Mouse (Mus musculus): ENCODE measurements around the gene Adam6a. TPM values are rescaled to one million over a fixed set of nuclear protein-coding genes. Genes with fewer than 3 reads are reported as not detected.
"Not testable (repeated sequence)": the region's sequence is repeated elsewhere in the genome, so short reads cannot be mapped to it uniquely, and the experiment has no call there.

The Adam6a gene
- polyA plus RNA-seq (2015; fragmentation: Nextera tagmentation; extraction: Ambion mirVana) = not detected in 2 replicates

- H3K9me3 ChIP-seq (replicated peaks; ENCODE audit: control insufficient read depth, low read length, poor library complexity, severe bottlenecking); H3K9ac ChIP-seq (ENCODE audit: low read depth, low read length); ATAC-seq; H3K4me1 ChIP-seq (ENCODE audit: control insufficient read depth, insufficient read depth, low read length); H3K27me3 ChIP-seq (ENCODE audit: control insufficient read depth, insufficient read depth, low read depth, low read length); H3K27ac ChIP-seq (ENCODE audit: low read length); H3K36me3 ChIP-seq (ENCODE audit: control insufficient read depth, insufficient read depth, low read length); H3K4me3 ChIP-seq (ENCODE audit: low read depth, low read length); H3K4me2 ChIP-seq (ENCODE audit: low read length): not testable (repeated sequence)
- 100% methylated on average over 1 of the region's 1 CpGs for WGBS
These were observed at the start of gene Adam6a for GRCm38 (mm10) chr12:113543608-113544007. TSS of gene Adam6a (plus strand) at chr12:113543908.

GRCm38 (mm10) chr12:113525901-113526300 lies 17.8 kb upstream of the Adam6a start:
- Histone ChIP-seq H3K4me1 (ENCODE audit: control insufficient read depth, insufficient read depth, low read length) (no peaks in the 10 kb centered on the region), H3K27me3 (ENCODE audit: control insufficient read depth, insufficient read depth, low read depth, low read length) (no peaks in the 10 kb centered on the region), H3K9me3 (replicated peaks; ENCODE audit: control insufficient read depth, low read length, poor library complexity, severe bottlenecking) (peaks cover 19% of the 10 kb centered on the region), H3K27ac (ENCODE audit: low read length) (no peak overlapping the region), H3K4me3 (ENCODE audit: low read depth, low read length) (no peak overlapping the region), H3K9ac (ENCODE audit: low read depth, low read length) (no peak overlapping the region), H3K4me2 (ENCODE audit: low read length) (no peak overlapping the region), H3K36me3 (ENCODE audit: control insufficient read depth, insufficient read depth, low read length) (no peaks in the 10 kb centered on the region)
- no peak for ATAC-seq
- 80% methylated on average over 2 of the region's 2 CpGs for WGBS

DNA sequence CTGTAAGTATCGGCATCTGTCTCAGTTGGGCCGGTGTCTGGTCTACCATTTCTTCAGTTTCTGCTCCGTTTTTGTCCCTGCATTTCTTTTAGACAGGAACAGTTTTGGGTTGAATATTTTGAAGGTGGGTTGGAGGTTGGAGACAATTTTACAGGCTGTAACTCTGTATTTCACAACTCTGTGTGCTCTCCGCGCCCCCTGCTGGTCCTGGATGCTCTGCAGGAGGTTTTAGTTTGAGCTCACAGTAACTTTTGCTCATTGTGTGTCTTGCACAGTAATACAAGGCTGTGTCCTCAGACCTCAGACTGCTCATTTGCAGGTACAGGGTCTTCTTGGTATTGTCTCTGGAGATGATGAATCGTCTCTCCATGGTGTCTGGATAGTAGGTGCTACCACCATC lies 34.5 kb downstream of the Adam6a start:
- Histone ChIP-seq H3K27me3 (ENCODE audit: control insufficient read depth, insufficient read depth, low read depth, low read length) (no peaks in the 10 kb centered on the region), H3K36me3 (ENCODE audit: control insufficient read depth, insufficient read depth, low read length) (no peaks in the 10 kb centered on the region), H3K9ac (ENCODE audit: low read depth, low read length) (no peak overlapping the region), H3K4me2 (ENCODE audit: low read length) (no peak overlapping the region), H3K4me3 (ENCODE audit: low read depth, low read length) (no peak overlapping the region), H3K4me1 (ENCODE audit: control insufficient read depth, insufficient read depth, low read length) (no peaks in the 10 kb centered on the region), H3K27ac (ENCODE audit: low read length) (no peak overlapping the region), H3K9me3 (replicated peaks; ENCODE audit: control insufficient read depth, low read length, poor library complexity, severe bottlenecking) (peaks cover 19% of the 10 kb centered on the region)
- WGBS = 56% methylated on average over 6 of the region's 6 CpGs
- no peak for ATAC-seq

DNA sequence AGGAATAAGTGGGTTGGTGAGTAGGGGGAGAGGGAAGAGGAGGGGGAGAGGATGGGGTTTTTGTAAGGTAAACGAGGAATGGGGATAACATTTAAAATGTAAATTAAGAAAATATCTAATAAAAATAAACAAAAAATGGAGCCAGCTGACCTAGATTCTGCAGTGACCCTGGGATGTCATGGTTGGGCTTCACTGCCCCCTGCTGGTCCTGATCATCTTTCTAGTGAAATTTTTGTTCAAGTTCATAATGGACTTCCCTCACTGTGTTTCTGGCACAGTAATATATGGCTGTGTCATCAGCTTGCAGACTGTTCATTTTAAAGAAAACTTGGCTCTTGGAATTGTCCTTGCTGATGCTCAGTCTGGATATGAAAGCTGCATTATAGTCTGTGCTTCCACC lies 44.3 kb downstream of the Adam6a start:
- Histone ChIP-seq H3K9ac (ENCODE audit: low read depth, low read length) (no peak overlapping the region), H3K4me1 (ENCODE audit: control insufficient read depth, insufficient read depth, low read length) (no peaks in the 10 kb centered on the region), H3K27ac (ENCODE audit: low read length) (no peak overlapping the region), H3K4me3 (ENCODE audit: low read depth, low read length) (no peak overlapping the region), H3K36me3 (ENCODE audit: control insufficient read depth, insufficient read depth, low read length) (no peaks in the 10 kb centered on the region), H3K27me3 (ENCODE audit: control insufficient read depth, insufficient read depth, low read depth, low read length) (no peaks in the 10 kb centered on the region), H3K4me2 (ENCODE audit: low read length) (no peak overlapping the region), H3K9me3 (replicated peaks; ENCODE audit: control insufficient read depth, low read length, poor library complexity, severe bottlenecking) (peaks cover 4% of the 10 kb centered on the region; the same call in 1 of the 2 replicates)
- WGBS = 77% methylated on average over 1 of the region's 1 CpGs
- no peak for ATAC-seq

Other genes starting within 250 kb of the Adam6a start
- not detected in 2 replicates for gene Adam6b, start 54.4 kb upstream of the Adam6a start, polyA plus RNA-seq (2015; fragmentation: Nextera tagmentation; extraction: Ambion mirVana)

All from midbrain, embryonic 16.5 days (tissue).